Mouse (Mus musculus) mature B cell (primary cell): ENCODE results near the gene Odf3.

ENCODE experiments used
- in situ Hi-C: fragments of 300-500 bp; cut with MboI; formaldehyde crosslinking; loops from 2 replicates; pipeline ENCODE4 v1.14.3; 2019

The Odf3 gene

DNA sequence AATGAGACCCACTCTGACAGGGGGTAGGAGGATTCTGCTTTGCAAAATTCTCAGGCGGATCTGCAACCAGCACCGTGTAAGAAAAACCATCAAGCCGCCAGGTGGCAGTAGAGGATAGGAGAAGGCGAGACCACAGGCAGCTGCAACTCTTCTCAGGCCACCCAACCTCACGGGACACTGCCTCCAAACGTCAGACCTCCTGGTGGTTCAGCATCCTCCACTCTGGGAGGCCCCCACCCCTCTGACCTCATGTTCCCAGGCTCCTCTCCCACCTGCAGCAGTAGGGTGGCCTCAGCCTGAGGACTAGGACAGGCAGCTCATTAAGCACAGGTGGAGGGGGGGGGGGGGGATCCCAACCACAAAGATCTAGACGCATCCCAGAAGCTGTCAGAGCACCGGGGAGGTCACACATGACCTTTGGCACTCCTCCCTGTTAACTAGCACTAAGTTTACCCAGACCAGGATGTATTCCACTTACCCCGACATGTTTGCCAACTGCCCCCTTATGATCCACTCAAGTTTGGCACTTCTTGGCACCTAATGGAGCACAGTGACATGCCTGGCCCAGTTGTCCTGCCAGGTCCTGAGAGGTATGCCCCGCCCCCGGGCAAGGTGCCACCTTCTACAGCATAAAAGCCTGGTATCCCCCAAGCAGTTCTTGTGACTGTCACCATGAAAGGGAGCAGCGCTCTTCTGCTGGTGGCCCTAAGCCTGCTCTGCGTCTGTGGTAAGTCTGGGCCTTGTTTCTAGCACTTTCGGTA is 2.5 kb upstream of the Odf3 start, which contains the start of gene Scgb1c1:
Gene Scgb1c1 (plus strand): TSS at position 643 of the 761 bp plus-strand sequence.
- in situ Hi-C loops, result loop anchor here (5.0 kb wide), 2 partner anchors 57 to 207 kb away; partner anchors contain the start of gene Cox8b

- in situ Hi-C loops, result loop anchor here (5.0 kb wide), 2 partner anchors 57 to 207 kb away; partner anchors contain the start of gene Cox8b
Observed at GRCm38 (mm10) chr7:140845683-140846082, 1.9 kb upstream of the Odf3 start.

GRCm38 (mm10) chr7:140846676-140847075 is 929 bp upstream of the Odf3 start:
- in situ Hi-C loops, result loop anchor here (5.0 kb wide), 2 partner anchors 56 to 206 kb away; partner anchors contain the start of gene Cox8b

DNA sequence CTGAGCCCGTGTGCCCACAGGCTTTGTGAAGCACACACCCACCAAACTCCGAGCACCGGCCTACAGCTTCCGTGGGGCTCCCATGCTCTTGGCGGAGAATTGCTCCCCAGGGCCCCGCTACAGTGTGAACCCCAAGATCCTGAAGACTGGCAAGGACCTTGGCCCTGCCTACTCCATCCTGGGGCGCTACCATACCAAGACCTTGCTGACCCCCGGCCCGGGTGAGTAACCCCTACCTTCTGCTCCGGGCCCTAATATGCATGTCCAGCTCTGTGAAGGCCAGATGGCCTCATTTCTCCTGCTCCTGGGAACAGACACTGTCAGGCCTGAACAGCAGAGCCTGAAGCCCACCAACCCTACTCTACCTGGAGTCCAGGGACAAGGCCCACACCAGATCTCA is 986 bp downstream of the Odf3 start:
- in situ Hi-C loops, result loop anchor here (5.0 kb wide), 2 partner anchors 54 to 204 kb away; partner anchors contain the start of gene Cox8b

GRCm38 (mm10) chr7:140851916-140852315 is 4.3 kb downstream of the Odf3 start:
- in situ Hi-C loops, result no loop called here

GRCm38 (mm10) chr7:140853386-140853785 is 5.8 kb downstream of the Odf3 start:
- in situ Hi-C loops, result no loop called here

DNA sequence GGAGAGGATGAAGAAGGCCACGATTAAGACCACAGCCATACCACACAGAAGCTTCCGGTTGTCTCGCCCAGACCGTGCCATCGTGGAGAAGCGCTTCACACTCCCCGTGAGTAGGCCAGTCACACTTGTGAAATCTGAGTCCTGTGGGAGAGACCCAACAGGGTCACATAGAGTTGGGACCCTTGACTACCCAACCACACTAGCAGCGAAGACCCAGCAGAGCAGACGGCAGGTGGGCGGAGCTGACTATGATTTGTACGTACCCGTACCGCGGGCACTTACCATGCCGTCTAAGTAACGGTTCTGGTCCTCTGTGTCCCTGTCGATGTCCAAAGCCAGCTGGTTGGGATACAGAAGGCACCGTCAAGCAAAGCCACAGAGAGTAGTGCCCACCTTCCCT is 6.9 kb downstream of the Odf3 start:
- in situ Hi-C loops, result no loop called here

GRCm38 (mm10) chr7:140855181-140855580 is 7.6 kb downstream of the Odf3 start:
- in situ Hi-C loops, result no loop called here

- in situ Hi-C loops, result no loop called here
Observed at GRCm38 (mm10) chr7:140855860-140856784, 8.5 kb downstream of the Odf3 start, which contains the start of gene Gm45785. TSS of gene Gm45785 (minus strand) at chr7:140856331.

DNA sequence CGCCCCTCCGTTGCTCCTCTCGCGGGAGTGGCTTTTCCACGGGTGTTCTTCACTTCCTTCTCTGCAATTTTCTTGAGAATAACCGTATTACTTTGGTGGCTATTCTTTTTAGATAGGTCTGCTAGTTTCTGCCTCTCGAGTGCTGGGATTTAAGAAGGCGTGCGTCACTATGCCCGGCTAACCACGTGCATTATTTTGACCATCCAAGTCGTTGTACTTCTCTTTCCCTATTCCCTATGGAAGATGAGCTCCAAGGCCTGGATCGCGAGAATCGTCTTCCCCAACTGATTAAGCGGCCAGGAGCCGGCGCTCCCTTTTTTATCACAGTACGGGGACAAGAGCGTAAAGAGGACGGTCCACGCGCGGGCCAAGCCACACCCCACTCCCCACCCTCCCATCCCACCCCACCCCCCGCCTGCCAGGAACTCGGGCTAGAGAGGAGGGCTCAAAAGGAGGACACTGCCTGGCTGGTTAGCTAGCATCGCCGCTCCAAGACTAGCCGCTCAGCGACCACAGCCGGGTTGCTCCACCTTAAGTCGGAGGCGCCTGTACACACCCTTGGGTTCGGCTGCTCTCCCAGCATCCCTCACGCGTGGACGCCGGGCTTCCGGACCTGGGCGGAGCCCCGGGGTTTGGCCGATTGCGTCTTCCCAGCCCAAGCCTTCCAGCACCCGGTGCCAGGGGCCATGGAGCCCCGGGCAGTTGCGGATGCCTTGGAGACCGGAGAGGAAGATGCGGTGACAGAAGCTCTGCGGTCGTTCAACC is 9.4 kb downstream of the Odf3 start, which contains the start of gene Ric8a:
Gene Ric8a (plus strand): TSS at position 173 of the 765 bp plus-strand sequence.
- in situ Hi-C loops, result no loop called here

DNA sequence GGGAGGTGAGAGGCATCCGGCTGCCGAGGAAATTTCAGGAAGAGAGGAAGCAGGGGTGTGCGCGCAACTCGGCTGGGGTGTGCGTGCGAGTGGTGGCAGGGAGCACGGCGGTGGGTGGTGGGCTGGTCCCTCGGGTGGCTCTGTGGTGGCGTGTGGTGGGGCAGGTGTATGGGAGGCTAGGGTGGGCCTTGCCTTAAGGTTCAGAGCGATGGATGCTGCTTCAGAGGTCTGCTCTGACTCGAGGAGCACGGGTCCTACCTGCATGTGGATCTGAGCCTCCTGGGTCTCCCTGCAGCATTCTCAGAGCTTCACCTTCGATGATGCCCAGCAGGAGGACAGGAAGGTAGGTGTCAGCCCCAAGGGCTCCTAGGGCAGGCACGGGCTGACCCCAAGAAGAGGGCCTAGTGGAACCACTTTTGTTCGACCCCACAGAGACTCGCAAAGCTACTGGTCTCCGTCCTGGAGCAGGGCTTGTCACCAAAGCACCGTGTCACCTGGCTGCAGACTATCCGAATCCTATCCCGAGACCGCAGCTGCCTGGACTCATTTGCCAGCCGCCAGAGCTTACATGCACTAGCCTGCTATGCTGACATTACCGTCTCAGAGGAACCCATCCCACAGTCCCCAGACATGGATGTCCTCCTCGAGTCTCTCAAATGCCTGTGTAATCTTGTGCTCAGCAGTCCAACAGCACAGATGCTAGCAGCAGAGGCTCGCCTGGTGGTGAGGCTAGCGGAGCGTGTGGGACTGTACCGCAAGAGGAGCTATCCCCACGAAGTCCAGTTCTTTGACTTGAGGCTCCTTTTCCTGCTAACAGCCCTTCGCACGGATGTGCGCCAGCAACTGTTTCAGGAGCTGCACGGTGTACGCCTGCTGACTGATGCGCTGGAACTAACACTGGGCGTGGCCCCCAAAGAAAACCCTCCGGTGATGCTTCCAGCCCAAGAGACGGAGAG is 10.2 kb downstream of the Odf3 start, which contains the start of gene Bet1l:
Gene Bet1l (minus strand): TSS at position 28 of the 956 bp plus-strand sequence.
- in situ Hi-C loops, result no loop called here

GRCm38 (mm10) chr7:140858746-140859145 is 11.1 kb downstream of the Odf3 start:
- in situ Hi-C loops, result no loop called here

- in situ Hi-C loops, result no loop called here
Observed at GRCm38 (mm10) chr7:140859997-140860396, 12.4 kb downstream of the Odf3 start.

GRCm38 (mm10) chr7:140860728-140861127 is 13.1 kb downstream of the Odf3 start:
- in situ Hi-C loops, result no loop called here

DNA sequence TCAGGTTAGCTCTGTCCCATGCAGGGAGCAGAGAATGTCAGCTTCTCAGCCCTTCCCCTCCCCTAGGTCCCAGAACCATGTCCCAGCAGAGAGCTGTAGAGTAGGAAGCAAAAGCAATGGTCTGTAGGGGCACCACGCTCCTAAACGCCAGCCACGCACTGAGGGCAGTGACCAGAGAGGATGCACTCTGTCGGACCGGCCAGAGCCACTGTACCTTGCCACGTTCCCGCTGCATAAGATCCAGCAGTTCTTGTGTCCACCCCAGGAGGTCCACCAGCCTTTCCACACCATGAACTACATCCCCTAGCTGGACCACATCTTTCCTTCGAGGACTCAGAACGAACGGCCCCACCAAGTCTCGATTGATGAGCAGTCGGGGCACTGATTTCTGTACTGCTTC is 17.2 kb downstream of the Odf3 start:
- in situ Hi-C loops, result no loop called here

DNA sequence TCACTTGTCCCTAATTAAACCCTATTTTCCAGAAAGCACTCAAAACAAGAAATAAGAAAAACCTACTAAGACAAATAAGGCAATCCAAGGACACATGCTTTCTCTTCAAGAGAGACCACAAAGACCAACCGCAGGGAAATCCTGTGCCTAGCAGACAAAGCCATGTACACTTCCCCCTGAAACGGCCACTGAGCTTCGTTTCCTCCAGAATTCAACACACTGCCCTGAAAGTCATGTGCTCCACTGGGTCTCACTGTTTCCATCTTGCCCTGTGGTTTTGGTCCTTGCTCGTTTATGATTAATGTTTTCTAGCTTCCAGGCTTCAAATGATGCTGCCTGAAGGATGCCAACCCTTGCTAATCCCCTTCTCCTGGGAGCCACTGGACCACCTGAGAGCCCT is 26.6 kb downstream of the Odf3 start:
- in situ Hi-C loops, result no loop called here

- in situ Hi-C loops, result no loop called here
Observed at GRCm38 (mm10) chr7:140877364-140877763, 29.8 kb downstream of the Odf3 start.

- in situ Hi-C loops, result no loop called here
Observed at GRCm38 (mm10) chr7:140879355-140879754, 31.8 kb downstream of the Odf3 start.

GRCm38 (mm10) chr7:140880419-140880818 is 32.8 kb downstream of the Odf3 start:
- in situ Hi-C loops, result no loop called here

DNA sequence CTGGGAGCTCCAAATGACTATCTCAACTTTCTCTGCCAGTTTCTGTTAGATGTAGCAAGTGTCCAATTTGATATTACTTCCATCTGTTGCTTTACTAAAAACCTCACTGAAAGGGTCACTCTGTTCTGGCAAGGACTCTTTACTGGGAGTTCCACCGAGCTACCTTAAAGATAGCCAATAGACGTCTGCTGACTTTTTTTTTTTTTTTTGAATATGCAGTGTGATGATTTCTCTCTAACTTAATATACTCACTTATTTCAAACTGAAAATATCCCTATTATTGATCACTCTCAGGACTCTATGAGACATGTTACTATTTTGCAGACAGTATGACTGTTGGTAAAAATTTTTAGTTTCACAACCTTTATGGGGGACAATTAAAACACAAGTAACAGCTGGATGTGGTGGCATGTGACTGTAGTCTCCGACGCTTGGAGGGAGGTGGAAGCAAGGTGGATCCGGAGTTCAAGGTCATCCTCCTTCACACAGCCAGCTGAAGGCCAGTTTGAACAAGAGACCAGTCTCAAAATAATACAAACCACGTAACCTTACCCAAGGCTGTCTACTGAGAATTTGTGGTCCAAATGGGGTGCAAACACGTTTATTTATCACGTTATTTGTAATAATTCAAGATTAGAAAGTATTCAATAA is 33.4 kb downstream of the Odf3 start:
- in situ Hi-C loops, result no loop called here
